Mouse (Mus musculus) CH12.LX (cell line): ENCODE data around the gene Zfyve9. TPM values are rescaled to one million over a fixed set of nuclear protein-coding genes. Genes with fewer than 3 reads are reported as not detected.

Experiments used
- DNase-seq: peaks from one replicate; pipeline ENCODE4 v3.0.0-alpha.2; 2013; ENCODE audit errors: extremely low read depth
- H3K27ac ChIP-seq: 2 replicates; pipeline ENCODE4 v1.5.1; 2012; ENCODE audit warnings: low read depth, mild to moderate bottlenecking, control low read depth, moderate library complexity; ENCODE audit not compliant: insufficient read depth
- H3K27me3 ChIP-seq: replicated peaks from 2 replicates; pipeline ENCODE3; 2012; ENCODE audit warnings: inconsistent platforms
- H3K36me3 ChIP-seq, 2 experiments: replicated peaks in 1 of 2; 2 replicates each; pipeline versions ENCODE3 to v1.6.1; 2012; ENCODE audit warnings: inconsistent platforms in 1 of 2, low read length in 1 of 2, mild to moderate bottlenecking in 1 of 2, mixed read lengths in 1 of 2, moderate library complexity in 1 of 2; ENCODE audit not compliant: control insufficient read depth in 1 of 2, insufficient read depth in 1 of 2
- H3K4me1 ChIP-seq, 2 experiments: 2 replicates each; pipeline ENCODE4 v1.6.1; 2012; ENCODE audit warnings: inconsistent platforms in 1 of 2, moderate library complexity in 1 of 2; ENCODE audit not compliant: insufficient read depth in 2 of 2, control insufficient read depth in 1 of 2
- H3K4me2 ChIP-seq: 2 replicates; pipeline ENCODE4 v1.6.1; 2012; ENCODE audit warnings: low read depth, mild to moderate bottlenecking, control low read depth; ENCODE audit not compliant: poor library complexity, insufficient read depth, severe bottlenecking
- H3K4me3 ChIP-seq, 3 experiments: fragments of 150-350 bp in 1 of 3; sonication (generic) in 1 of 3; replicated peaks in 1 of 3; 2 replicates each; pipeline versions ENCODE3 to v1.5.1; 2011 to 2012; ENCODE audit warnings: low read depth in 2 of 3, low read length in 2 of 3, mild to moderate bottlenecking in 2 of 3, moderate library complexity in 2 of 3, control low read depth in 1 of 3, improper control_type of control experiment in 1 of 3, inconsistent platforms in 1 of 3, mixed read lengths in 1 of 3; ENCODE audit not compliant: poor library complexity in 1 of 3
- H3K79me2 ChIP-seq: replicated peaks from 2 replicates; pipeline ENCODE4 v1.6.1; 2012; ENCODE audit warnings: mild to moderate bottlenecking, moderate library complexity; ENCODE audit not compliant: control insufficient read depth, poor library complexity, insufficient read depth, severe bottlenecking; ENCODE audit errors: extremely low read depth
- H3K9ac ChIP-seq: 2 replicates; pipeline ENCODE4 v1.6.1; 2012; ENCODE audit warnings: low read depth, mild to moderate bottlenecking, control low read depth, moderate library complexity; ENCODE audit not compliant: insufficient read depth
- H3K9me3 ChIP-seq: replicated peaks from 2 replicates; pipeline ENCODE3; 2012; ENCODE audit warnings: low read length, inconsistent platforms, mixed read lengths
- BHLHE40 ChIP-seq: IDR thresholded peaks from 2 replicates; pipeline ENCODE4 v1.6.1; 2011; ENCODE audit warnings: mild to moderate bottlenecking, low read depth, low read length, improper control_type of control experiment
- CHD2 ChIP-seq: IDR thresholded peaks from 2 replicates; pipeline ENCODE4 v1.6.1; 2011; ENCODE audit warnings: low read length, improper control_type of control experiment
- ELF1 ChIP-seq: IDR thresholded peaks from 2 replicates; pipeline ENCODE4 v1.6.1; 2014; ENCODE audit warnings: low read depth, mild to moderate bottlenecking, inconsistent platforms, low read length, improper control_type of control experiment
- JUND ChIP-seq: conservative IDR thresholded peaks from 2 replicates; pipeline ENCODE4 v1.6.1; 2011; ENCODE audit warnings: low read depth, low read length, improper control_type of control experiment
- KAT2A ChIP-seq: IDR thresholded peaks from 2 replicates; pipeline ENCODE4 v1.6.1; 2012; ENCODE audit warnings: low read length, improper control_type of control experiment, inconsistent platforms; ENCODE audit not compliant: insufficient replicate concordance
- MAFK ChIP-seq: IDR thresholded peaks from 2 replicates; pipeline ENCODE4 v1.6.1; 2011; ENCODE audit warnings: low read length, improper control_type of control experiment; ENCODE audit not compliant: insufficient replicate concordance
- MAZ ChIP-seq: IDR thresholded peaks from 2 replicates; pipeline ENCODE4 v1.6.1; 2012; ENCODE audit warnings: low read depth, mild to moderate bottlenecking, inconsistent platforms, low read length, improper control_type of control experiment, moderate library complexity
- MXI1 ChIP-seq: IDR thresholded peaks from 2 replicates; pipeline ENCODE4 v1.6.1; 2011; ENCODE audit warnings: mild to moderate bottlenecking, low read depth, low read length, improper control_type of control experiment
- NRF1 ChIP-seq: IDR thresholded peaks from 2 replicates; pipeline ENCODE4 v1.6.1; 2014; ENCODE audit warnings: low read depth, mild to moderate bottlenecking, inconsistent platforms, low read length, improper control_type of control experiment, moderate library complexity
- POLR2A ChIP-seq: IDR thresholded peaks from 2 replicates; pipeline ENCODE4 v1.6.1; 2011; ENCODE audit warnings: low read depth, mild to moderate bottlenecking, improper control_type of control experiment, low read length
- POLR2AphosphoS2 ChIP-seq: IDR thresholded peaks from 2 replicates; pipeline ENCODE4 v1.6.1; 2011; ENCODE audit warnings: low read depth, low read length, improper control_type of control experiment
- SIN3A ChIP-seq: IDR thresholded peaks from 2 replicates; pipeline ENCODE4 v1.6.1; 2012; ENCODE audit warnings: low read length, improper control_type of control experiment, inconsistent platforms
- UBTF ChIP-seq: IDR thresholded peaks from 2 replicates; pipeline ENCODE4 v1.6.1; 2012; ENCODE audit warnings: low read depth, mild to moderate bottlenecking, inconsistent platforms, low read length, improper control_type of control experiment, moderate library complexity
- ZKSCAN1 ChIP-seq: IDR thresholded peaks from 2 replicates; pipeline ENCODE4 v1.6.1; 2012; ENCODE audit warnings: low read depth, inconsistent platforms, low read length, improper control_type of control experiment, borderline replicate concordance
- ZNF384 ChIP-seq: IDR thresholded peaks from 2 replicates; pipeline ENCODE4 v1.6.1; 2012; ENCODE audit warnings: low read depth, low read length, improper control_type of control experiment, inconsistent platforms
- dilution Hi-C: fragments of 300-500 bp; cut with MboI; formaldehyde crosslinking; loops from 2 replicates; pipeline ENCODE4 v1.14.3; 2020; ENCODE audit warnings: low sequenced_read_pairs; ENCODE audit not compliant: extremely low pct_unique_long_range_greater_than_20kb, extremely low pct_ligation_motif_present
- in situ Hi-C: fragments of 300-500 bp; cut with MboI; formaldehyde crosslinking; loops from 3 replicates; pipeline ENCODE4 v1.14.3; 2019; ENCODE audit warnings: low sequenced_read_pairs, low pct_ligation_motif_present, low pct_unique_long_range_greater_than_20kb, mixed read lengths
- polyA plus RNA-seq: library from polyadenylated mRNA; unstranded; fragments of >175 nt; gene quantifications from 2 replicates; pipeline ENCODE4 v1.2.1, GENCODE M21; 2012; ENCODE audit warnings: low read depth; ENCODE audit not compliant: insufficient read length
- total RNA-seq, 2 experiments: library from RNA; depleted of rRNA; stranded (reverse); fragments of 300-350 nt in 1 of 2; fragments of >200 nt in 1 of 2; gene quantifications; 2 replicates each; pipeline ENCODE4 v1.2.3; 2012 to 2014

Zfyve9 gene
- total and polyA plus RNA-seq, 3 experiments, result 0.83 to 2.8 (median 1.6) TPM

DNA sequence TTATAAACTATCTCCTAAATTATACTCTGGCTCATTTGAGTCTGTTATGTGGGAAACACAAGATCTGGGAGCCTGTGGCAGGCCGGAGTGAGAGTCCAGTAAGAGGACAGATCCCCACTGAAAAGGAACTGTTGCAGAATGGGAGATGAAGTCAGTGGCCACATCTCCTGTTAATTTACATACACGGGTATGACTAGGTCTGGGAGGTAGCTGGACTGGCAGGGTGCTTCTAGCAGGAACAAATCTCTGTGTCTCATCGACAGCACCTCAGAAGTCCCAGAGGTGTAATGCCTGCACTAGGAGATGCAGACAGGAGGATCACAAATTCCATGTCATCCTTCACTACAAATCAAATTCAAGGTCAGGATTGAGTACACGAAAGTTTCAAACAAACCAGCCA lies 162.0 kb downstream of the Zfyve9 start:
- TF ChIP-seq MAZ (no peak), BHLHE40 (peak; percentile 36; the same call in 1 of the 2 replicates)
- TF ChIP-seq, all 38 proteins: peak for 1
- Histone ChIP-seq H3K36me3 (peaks cover 6 to 49% of the 10 kb centered on the region in 2 experiments), H3K27me3 (no peaks in the 10 kb centered on the region), H3K79me2 (peaks cover 3% of the 10 kb centered on the region; the same call in 1 of the 2 replicates), H3K9ac (peak overlapping the region; percentile 79), H3K4me1 (peaks cover 4 to 29% of the 10 kb centered on the region in 2 experiments; a peak in 3 of 4 replicates), H3K4me3 (peak overlapping the region; percentile 70 to 88 (median 76)), H3K27ac (peak overlapping the region; percentile 56), H3K9me3 (no peaks in the 10 kb centered on the region), H3K4me2 (peak overlapping the region; percentile 72)
- in situ Hi-C loops (no loop called here), dilution Hi-C loops (no loop called here)
- DNase-seq, result peak; percentile 60

DNA sequence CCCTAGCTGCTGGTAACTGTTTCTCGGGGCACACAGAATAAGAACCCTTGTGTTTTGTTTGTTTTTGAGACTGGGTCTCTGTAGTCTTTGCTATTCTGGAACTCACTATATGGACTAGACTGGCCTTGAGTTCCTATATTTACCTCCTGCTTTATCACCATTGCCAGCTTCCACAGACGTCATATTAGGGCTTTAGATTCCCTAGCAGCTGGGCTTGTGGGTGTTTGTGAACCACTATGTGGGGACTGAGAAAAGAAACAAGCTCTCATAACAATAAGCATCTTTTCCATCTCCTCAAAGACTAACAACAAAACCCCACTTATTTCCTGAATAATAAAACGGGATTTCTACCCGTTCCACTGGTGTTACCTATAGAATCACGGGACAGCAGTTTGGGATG lies 169.7 kb downstream of the Zfyve9 start:
- DNase-seq, result no peak
- H3K27ac ChIP-seq, result no peak overlapping the region
- H3K9me3 ChIP-seq, result no peaks in the 10 kb centered on the region
- in situ Hi-C loops (no loop called here), dilution Hi-C loops (no loop called here)
- no peaks in the 10 kb centered on the region for H3K4me1 ChIP-seq
- no peak overlapping the region for H3K4me3 ChIP-seq
- H3K9ac ChIP-seq, result no peak overlapping the region
- H3K27me3 ChIP-seq, result no peaks in the 10 kb centered on the region
- H3K4me2 ChIP-seq, result no peak overlapping the region
- no peaks in the 10 kb centered on the region for H3K79me2 ChIP-seq
- peaks cover 22 to 82% of the 10 kb centered on the region in 2 experiments for H3K36me3 ChIP-seq
- TF ChIP-seq BHLHE40 (no peak), MAZ (no peak)

DNA sequence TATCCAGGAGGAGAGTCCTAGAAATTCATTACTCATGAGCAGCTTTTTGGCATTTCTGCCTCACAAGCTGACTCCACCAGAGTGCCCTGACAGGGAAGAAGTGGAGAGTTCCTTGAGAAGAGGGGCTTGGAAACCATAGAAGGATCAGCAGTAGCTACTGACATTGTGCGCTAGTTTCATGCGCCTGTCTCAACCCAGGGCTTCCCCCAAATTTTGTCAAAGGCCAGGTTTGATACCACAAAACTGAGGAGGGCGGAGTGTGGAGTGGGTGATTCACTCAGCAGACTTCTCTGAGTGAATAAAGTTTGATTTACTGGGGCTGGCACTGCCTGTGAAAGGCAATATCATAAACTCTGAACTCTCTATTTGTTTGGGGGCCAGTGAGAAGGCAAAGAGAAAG lies 171.9 kb downstream of the Zfyve9 start:
- H3K4me2 ChIP-seq, result no peak overlapping the region
- in situ Hi-C loops, result no loop called here
- no peak for DNase-seq
- no peaks in the 10 kb centered on the region for H3K27me3 ChIP-seq
- H3K4me1 ChIP-seq, result no peaks in the 10 kb centered on the region
- dilution Hi-C loops, result no loop called here
- no peak overlapping the region for H3K9ac ChIP-seq
- H3K4me3 ChIP-seq, result no peak overlapping the region
- no peaks in the 10 kb centered on the region for H3K79me2 ChIP-seq
- TF ChIP-seq UBTF (no peak), POLR2AphosphoS2 (no peak), POLR2A (no peak), ZNF384 (no peak), KAT2A (no peak), CHD2 (no peak), NRF1 (no peak), ZKSCAN1 (no peak), SIN3A (no peak), MAFK (no peak), JUND (no peak), MXI1 (no peak), ELF1 (no peak), MAZ (no peak)
- TF ChIP-seq, all 38 proteins: peak for 0
- Histone ChIP-seq H3K9me3 (no peaks in the 10 kb centered on the region), H3K36me3 (peaks cover 40 to 86% of the 10 kb centered on the region in 2 experiments), H3K27ac (no peak overlapping the region)
